Mouse (Mus musculus) midbrain, embryonic 14.5 days (tissue): ENCODE results near the gene Olfr1366. TPM values are rescaled to one million over a fixed set of nuclear protein-coding genes. Genes with fewer than 3 reads are reported as not detected.

Experiments used
- ATAC-seq: fragments of 200-750 bp; cut with Nextera tagmentation; 2 replicates; pipeline ENCODE4 v1.8.0; 2017; ENCODE audit warnings: moderate number of reproducible peaks, moderate library complexity; ENCODE audit not compliant: low FRiP score, low TSS enrichment
- DNase-seq: peaks from one replicate; pipeline ENCODE4 v3.0.0-alpha.2; 2015
- H3K27ac ChIP-seq: fragments of 300-500 bp; sonication (generic); replicated peaks from 2 replicates; pipeline ENCODE4 v1.5.1; 2014; ENCODE audit warnings: mild to moderate bottlenecking, low read depth, low read length, moderate library complexity
- H3K27me3 ChIP-seq: fragments of 300-500 bp; sonication (generic); 2 replicates; pipeline ENCODE4 v1.6.1; 2014; ENCODE audit warnings: low read length, control low read depth, mixed read lengths; ENCODE audit not compliant: control insufficient read depth, insufficient read depth
- H3K36me3 ChIP-seq: fragments of 300-500 bp; sonication (generic); 2 replicates; pipeline ENCODE4 v1.6.1; 2014; ENCODE audit warnings: low read length, control low read depth; ENCODE audit not compliant: control insufficient read depth, insufficient read depth
- H3K4me1 ChIP-seq: fragments of 300-500 bp; sonication (generic); 2 replicates; pipeline ENCODE4 v1.6.1; 2014; ENCODE audit warnings: mild to moderate bottlenecking, antibody characterized with exemption, low read length, control low read depth; ENCODE audit not compliant: control insufficient read depth, insufficient read depth
- H3K4me2 ChIP-seq: fragments of 300-500 bp; sonication (generic); 2 replicates; pipeline ENCODE4 v1.6.1; 2014; ENCODE audit warnings: mild to moderate bottlenecking, low read length, moderate library complexity
- H3K4me3 ChIP-seq: fragments of 300-500 bp; sonication (generic); replicated peaks from 2 replicates; pipeline ENCODE4 v1.5.1; 2014; ENCODE audit warnings: low read depth, low read length
- H3K9ac ChIP-seq: fragments of 300-500 bp; sonication (generic); replicated peaks from 2 replicates; pipeline ENCODE4 v1.6.1; 2014; ENCODE audit warnings: mild to moderate bottlenecking, low read length, moderate library complexity
- H3K9me3 ChIP-seq: fragments of 300-500 bp; sonication (generic); 2 replicates; pipeline ENCODE4 v1.6.1; 2016; ENCODE audit warnings: low read length, control low read depth, mixed read lengths; ENCODE audit not compliant: control insufficient read depth
- WGBS: fragments of 180-500 bp; shearing (Covaris S2); extraction: QIAGEN DNeasy Blood & Tissue Kit; methylation state at CpG from one replicate; pipeline ENCODE4 v1.1.7; 2014; 5-methylcytosine and 5-hydroxymethylcytosine counted together
- polyA plus RNA-seq: library from polyadenylated mRNA; unstranded; fragments of >200 nt; fragmentation: Nextera tagmentation; extraction: Ambion mirVana; gene quantifications from 2 replicates; pipeline ENCODE4 v1.2.1, GENCODE M21; 2014

Gene Olfr1366
- polyA plus RNA-seq, result 0.07 and 0.20 TPM in 2 replicates

- ATAC-seq, result no peak
- 76% methylated on average over 1 of the region's 1 CpGs for WGBS
Measured at GRCm38 (mm10) chr13:21542708-21543107, at the start of gene Olfr1366. Gene Olfr1366, minus strand, starts transcription at chr13:21542808.

GRCm38 (mm10) chr13:21591618-21592017 lies 49.0 kb upstream of the Olfr1366 start:
- H3K4me2 ChIP-seq, result no peak overlapping the region
- H3K9ac ChIP-seq, result no peak overlapping the region
- H3K36me3 ChIP-seq, result no peaks in the 10 kb centered on the region
- no peak overlapping the region for H3K27ac ChIP-seq
- H3K4me1 ChIP-seq, result no peaks in the 10 kb centered on the region
- no peaks in the 10 kb centered on the region; the same call in 1 of the 2 replicates for H3K9me3 ChIP-seq
- H3K4me3 ChIP-seq, result no peak overlapping the region
- ATAC-seq (peak; percentile 64; the same call in 1 of the 2 replicates), DNase-seq (no peak)
- H3K27me3 ChIP-seq, result no peaks in the 10 kb centered on the region
- WGBS, result 65% methylated on average over 2 of the region's 2 CpGs

More at GRCm38 (mm10) chr13:21542708-21543107, at the start of gene Olfr1366:
- Histone ChIP-seq H3K36me3 (no peaks in the 10 kb centered on the region), H3K27ac (no peak within 1 kb of the TSS), H3K9me3 (no peaks in the 10 kb centered on the region), H3K4me1 (no peaks in the 10 kb centered on the region), H3K4me2 (no peak within 1 kb of the TSS), H3K27me3 (no peaks in the 10 kb centered on the region), H3K4me3 (no peak within 1 kb of the TSS), H3K9ac (no peak within 1 kb of the TSS)
- DNase-seq, result no peak

- ATAC-seq, result no peak
- no peak for DNase-seq
- Histone ChIP-seq H3K9me3 (no peaks in the 10 kb centered on the region), H3K4me1 (no peaks in the 10 kb centered on the region), H3K4me2 (no peak within 1 kb of the TSS), H3K9ac (no peak within 1 kb of the TSS), H3K4me3 (no peak within 1 kb of the TSS), H3K36me3 (no peaks in the 10 kb centered on the region), H3K27me3 (no peaks in the 10 kb centered on the region), H3K27ac (no peak within 1 kb of the TSS)
- WGBS, result 91% methylated on average over 2 of the region's 2 CpGs
Measured at GRCm38 (mm10) chr13:21581659-21582058, 39.1 kb upstream of the Olfr1366 start, which contains the start of gene Olfr1364. Gene Olfr1364, minus strand, starts transcription at chr13:21581759.

GRCm38 (mm10) chr13:21559793-21560192 lies 17.2 kb upstream of the Olfr1366 start, which contains the start of gene Olfr1535:
Gene Olfr1535, minus strand, starts transcription at chr13:21559893.
- DNase-seq (no peak), ATAC-seq (no peak)
- no peak within 1 kb of the TSS for H3K4me2 ChIP-seq
- no peaks in the 10 kb centered on the region for H3K27me3 ChIP-seq
- 53% methylated on average over 1 of the region's 1 CpGs for WGBS
- no peak within 1 kb of the TSS for H3K9ac ChIP-seq
- no peaks in the 10 kb centered on the region for H3K4me1 ChIP-seq
- no peaks in the 10 kb centered on the region for H3K9me3 ChIP-seq
- no peaks in the 10 kb centered on the region for H3K36me3 ChIP-seq
- H3K27ac ChIP-seq, result no peak within 1 kb of the TSS
- no peak within 1 kb of the TSS for H3K4me3 ChIP-seq

GRCm38 (mm10) chr13:21550416-21551110 lies 8.0 kb upstream of the Olfr1366 start:
- H3K9me3 ChIP-seq, result no peaks in the 10 kb centered on the region
- no peak overlapping the region for H3K9ac ChIP-seq
- H3K36me3 ChIP-seq, result no peaks in the 10 kb centered on the region
- H3K4me2 ChIP-seq, result no peak overlapping the region
- DNase-seq, result no peak
- H3K27ac ChIP-seq, result no peak overlapping the region
- H3K27me3 ChIP-seq, result no peaks in the 10 kb centered on the region
- no peak for ATAC-seq
- 58% methylated on average over 3 of the region's 3 CpGs for WGBS
- H3K4me1 ChIP-seq, result no peaks in the 10 kb centered on the region
- no peak overlapping the region for H3K4me3 ChIP-seq

GRCm38 (mm10) chr13:21549487-21549886 lies 6.9 kb upstream of the Olfr1366 start:
- DNase-seq (no peak), ATAC-seq (no peak)
- no peaks in the 10 kb centered on the region for H3K9me3 ChIP-seq
- H3K4me1 ChIP-seq, result no peaks in the 10 kb centered on the region
- 95% methylated on average over 3 of the region's 3 CpGs for WGBS
- H3K4me2 ChIP-seq, result no peak overlapping the region
- no peak overlapping the region for H3K9ac ChIP-seq
- no peak overlapping the region for H3K4me3 ChIP-seq
- H3K27me3 ChIP-seq, result no peaks in the 10 kb centered on the region
- H3K36me3 ChIP-seq, result no peaks in the 10 kb centered on the region
- no peak overlapping the region for H3K27ac ChIP-seq

- no peaks in the 10 kb centered on the region for H3K27me3 ChIP-seq
- peaks cover 10% of the 10 kb centered on the region for H3K36me3 ChIP-seq
- H3K9ac ChIP-seq, result peak within 1 kb of the TSS; percentile 86
- H3K9me3 ChIP-seq, result no peaks in the 10 kb centered on the region
- peak; percentile 93 for DNase-seq
- H3K4me2 ChIP-seq, result peak within 1 kb of the TSS; percentile 74
- H3K27ac ChIP-seq, result peak within 1 kb of the TSS; percentile 87
- WGBS, result under 1% methylated on average over 39 of the region's 39 CpGs
- peak; percentile 96 for ATAC-seq
- peaks cover 5% of the 10 kb centered on the region; the same call in 1 of the 2 replicates for H3K4me1 ChIP-seq
- H3K4me3 ChIP-seq, result peak within 1 kb of the TSS; percentile 76
Measured at GRCm38 (mm10) chr13:21530781-21531201, 11.8 kb downstream of the Olfr1366 start, which contains the start of gene Zkscan8. Gene Zkscan8, minus strand, starts transcription at chr13:21531120.

GRCm38 (mm10) chr13:21530136-21530535 lies 12.5 kb downstream of the Olfr1366 start:
- H3K9ac ChIP-seq, result no peak overlapping the region
- peak; percentile 4 for DNase-seq

More at GRCm38 (mm10) chr13:21530136-21530535, 12.5 kb downstream of the Olfr1366 start:
- WGBS, result 53% methylated on average over 7 of the region's 7 CpGs
- Histone ChIP-seq H3K4me2 (peak overlapping the region; percentile 74), H3K36me3 (peaks cover 14% of the 10 kb centered on the region), H3K4me3 (peak overlapping the region; percentile 76), H3K27me3 (no peaks in the 10 kb centered on the region), H3K4me1 (peaks cover 5% of the 10 kb centered on the region; the same call in 1 of the 2 replicates), H3K9me3 (no peaks in the 10 kb centered on the region), H3K27ac (no peak overlapping the region)
- ATAC-seq, result no peak
